In the genomic region with DNA sequence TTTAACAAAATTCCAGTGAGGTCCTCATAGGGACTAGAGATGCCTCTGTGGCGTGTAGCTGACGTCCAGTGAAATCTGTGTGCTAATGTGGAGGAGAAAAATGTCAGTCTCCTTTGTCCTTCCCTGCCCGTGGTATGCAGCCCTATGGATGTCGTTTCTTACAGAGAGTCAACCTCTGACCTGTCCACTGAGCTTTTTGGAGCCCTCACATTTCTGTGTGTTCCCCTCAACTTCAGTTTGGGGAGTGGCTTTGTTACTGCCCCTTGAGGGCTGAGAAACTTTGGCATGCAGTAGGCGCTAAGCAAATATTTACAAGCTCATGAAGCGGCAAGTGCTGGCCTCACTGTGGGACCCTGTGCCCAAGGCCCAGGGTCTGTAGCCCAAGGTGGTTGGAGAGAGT, we compare ENCODE assay signal across 8 mouse cellular contexts. TPM values are rescaled to one million over a fixed set of nuclear protein-coding genes. Genes with fewer than 3 reads are reported as not detected.
DNase-seq lines count a peak whose midpoint lies in the region; ATAC-seq and TF ChIP-seq lines count a peak whose summit lies in the region.

No protein-coding gene starts in this region.

- DNase-seq in adrenal gland, adult 2 months = peak; percentile 40
- no peak for DNase-seq in adrenal gland, postnatal 14 days
- no peak for DNase-seq in thymus, postnatal 10 days (ENCODE audit: low spot score in 2 of 2)
- DNase-seq in kidney, adult 11 months = no peak

- peak overlapping the region; percentile 100 for H3K27ac ChIP-seq in embryonic facial prominence, embryonic 13.5 days
- H3K27ac ChIP-seq in intestine, postnatal 0 days (ENCODE audit: low read depth, low read length) = no peak overlapping the region; the same call in 1 of the 2 replicates
- H3K27ac ChIP-seq in midbrain, embryonic 13.5 days = peak overlapping the region; percentile 100

- H3K4me2 ChIP-seq in embryonic facial prominence, embryonic 13.5 days = peak overlapping the region; percentile 81
- 0 out of 2 replicates have a peak overlapping the region, but pooled peaks have one; percentile 98 for H3K4me2 ChIP-seq in intestine, postnatal 0 days (replicated peaks; ENCODE audit: low read depth)
- peak overlapping the region; percentile 99 for H3K4me2 ChIP-seq in midbrain, embryonic 13.5 days (replicated peaks)

- H3K36me3 ChIP-seq in embryonic facial prominence, embryonic 13.5 days = peaks cover 35% of the 10 kb centered on the region
- peaks cover 3% of the 10 kb centered on the region; the same call in 1 of the 2 replicates for H3K36me3 ChIP-seq in intestine, postnatal 0 days (ENCODE audit: control insufficient read depth, insufficient read depth)
- peaks cover 42% of the 10 kb centered on the region for H3K36me3 ChIP-seq in midbrain, embryonic 13.5 days

- no peak for TF ChIP-seq CTCF in intestine, postnatal 0 days (IDR thresholded peaks at IDR 0.05; ENCODE audit: low read depth)

- 30% methylated on average over 6 of the region's 6 CpGs for WGBS in embryonic facial prominence, embryonic 13.5 days
- WGBS in intestine, postnatal 0 days = 40% methylated on average over 6 of the region's 6 CpGs
- 15% methylated on average over 6 of the region's 6 CpGs for WGBS in midbrain, embryonic 13.5 days

- H3K27me3 ChIP-seq in embryonic facial prominence, embryonic 13.5 days = no peaks in the 10 kb centered on the region
- H3K27me3 ChIP-seq in intestine, postnatal 0 days (replicated peaks; ENCODE audit: control insufficient read depth, insufficient read depth, low read length) = no peaks in the 10 kb centered on the region
- no peaks in the 10 kb centered on the region for H3K27me3 ChIP-seq in midbrain, embryonic 13.5 days

- H3K9ac ChIP-seq in embryonic facial prominence, embryonic 13.5 days = peak overlapping the region; percentile 97
- H3K9ac ChIP-seq in intestine, postnatal 0 days (ENCODE audit: low read depth, low read length) = no peak overlapping the region
- peak overlapping the region; percentile 93 for H3K9ac ChIP-seq in midbrain, embryonic 13.5 days (replicated peaks)

- H3K9me3 ChIP-seq in embryonic facial prominence, embryonic 13.5 days = no peaks in the 10 kb centered on the region
- H3K9me3 ChIP-seq in intestine, postnatal 0 days (ENCODE audit: control insufficient read depth) = no peaks in the 10 kb centered on the region
- no peaks in the 10 kb centered on the region for H3K9me3 ChIP-seq in midbrain, embryonic 13.5 days

- peaks cover 68% of the 10 kb centered on the region for H3K4me1 ChIP-seq in embryonic facial prominence, embryonic 13.5 days
- peaks cover 6% of the 10 kb centered on the region; the same call in 1 of the 2 replicates for H3K4me1 ChIP-seq in intestine, postnatal 0 days (replicated peaks; ENCODE audit: control insufficient read depth, insufficient read depth, low read length)
- peaks cover 56% of the 10 kb centered on the region for H3K4me1 ChIP-seq in midbrain, embryonic 13.5 days (replicated peaks)

- ATAC-seq in embryonic facial prominence, embryonic 13.5 days (ENCODE audit: insufficient number of reproducible peaks, insufficient read depth, low FRiP score, low TSS enrichment, low read depth) = no peak
- ATAC-seq in intestine, postnatal 0 days = no peak
- no peak for ATAC-seq in midbrain, embryonic 13.5 days
- no peak for ATAC-seq in monocyte, adult 5-6 weeks (replicated peaks; ENCODE audit: insufficient number of reproducible peaks, low FRiP score, low TSS enrichment, poor library complexity, severe bottlenecking)

- H3K4me3 ChIP-seq in embryonic facial prominence, embryonic 13.5 days = peak overlapping the region; percentile 71
- H3K4me3 ChIP-seq in intestine, postnatal 0 days (ENCODE audit: low read depth, low read length) = no peak overlapping the region
- H3K4me3 ChIP-seq in midbrain, embryonic 13.5 days (replicated peaks) = peak overlapping the region; percentile 73

RNA-seq across cellular contexts. Expression of a gene that starts 2.1 kb away (rescaled TPM):
- 10 to 100 TPM; 75.7 to 82.0 TPM for total RNA-seq in adrenal gland, adult 2 months (2021)
- 89.9 and 110 TPM in 2 replicates for polyA plus RNA-seq in adrenal gland, adult 2 months (2012; rRNA removed)
- total RNA-seq in adrenal gland, postnatal 14 days (2021) = 63.8 and 67.0 TPM in 2 replicates
- 13.1 and 13.2 TPM in 2 replicates for polyA plus RNA-seq in embryonic facial prominence, embryonic 13.5 days (2015; fragmentation: Nextera tagmentation; extraction: Ambion mirVana)
- polyA plus RNA-seq in intestine, postnatal 0 days (2015; fragmentation: Nextera tagmentation; extraction: Ambion mirVana) = 1.3 and 1.6 TPM in 2 replicates
- polyA plus RNA-seq in midbrain, embryonic 13.5 days (2015; fragmentation: Nextera tagmentation; extraction: Ambion mirVana) = 28.2 and 33.3 TPM in 2 replicates
- total RNA-seq in monocyte, adult 5-6 weeks (2017) = 0.32 to 5.5 TPM (median 0.78 TPM) in 3 replicates

RNA-seq across cellular contexts. Expression of a gene that starts 14.9 kb away (rescaled TPM):
- total RNA-seq in adrenal gland, adult 2 months (2021) = 100 to 1,000 TPM; 393 to 485 TPM
- 6.9 and 9.6 TPM in 2 replicates for polyA plus RNA-seq in adrenal gland, adult 2 months (2012; rRNA removed)
- 326 and 340 TPM in 2 replicates for total RNA-seq in adrenal gland, postnatal 14 days (2021)
- 686 and 706 TPM in 2 replicates for polyA plus RNA-seq in embryonic facial prominence, embryonic 13.5 days (2015; fragmentation: Nextera tagmentation; extraction: Ambion mirVana)
- 683 and 718 TPM in 2 replicates for polyA plus RNA-seq in intestine, postnatal 0 days (2015; fragmentation: Nextera tagmentation; extraction: Ambion mirVana)
- 724 and 757 TPM in 2 replicates for polyA plus RNA-seq in midbrain, embryonic 13.5 days (2015; fragmentation: Nextera tagmentation; extraction: Ambion mirVana)
- total RNA-seq in monocyte, adult 5-6 weeks (2017) = 155 to 237 TPM (median 205 TPM) in 3 replicates

RNA-seq across cellular contexts. Expression of a gene that starts 15.0 kb away (rescaled TPM):
- total RNA-seq in adrenal gland, adult 2 months (2021) = 10 to 100 TPM in 1 of 2 experiments, 1 to 10 TPM in 1; 9.2 to 18.9 TPM
- polyA plus RNA-seq in adrenal gland, adult 2 months (2012; rRNA removed) = 11.4 and 12.6 TPM in 2 replicates
- 15.7 and 17.2 TPM in 2 replicates for total RNA-seq in adrenal gland, postnatal 14 days (2021)
- 14.1 and 14.6 TPM in 2 replicates for polyA plus RNA-seq in embryonic facial prominence, embryonic 13.5 days (2015; fragmentation: Nextera tagmentation; extraction: Ambion mirVana)
- 12.1 and 12.7 TPM in 2 replicates for polyA plus RNA-seq in intestine, postnatal 0 days (2015; fragmentation: Nextera tagmentation; extraction: Ambion mirVana)
- 12.8 and 14.6 TPM in 2 replicates for polyA plus RNA-seq in midbrain, embryonic 13.5 days (2015; fragmentation: Nextera tagmentation; extraction: Ambion mirVana)
- total RNA-seq in monocyte, adult 5-6 weeks (2017) = 3.6 to 10.0 TPM (median 9.5 TPM) in 3 replicates

RNA-seq across cellular contexts. Expression of a gene that starts 23.4 kb away (rescaled TPM):
- total RNA-seq in adrenal gland, adult 2 months (2021) = 10 to 100 TPM; 12.5 to 17.5 TPM
- 22.3 and 25.3 TPM in 2 replicates for polyA plus RNA-seq in adrenal gland, adult 2 months (2012; rRNA removed)
- 14.6 and 16.0 TPM in 2 replicates for total RNA-seq in adrenal gland, postnatal 14 days (2021)
- polyA plus RNA-seq in embryonic facial prominence, embryonic 13.5 days (2015; fragmentation: Nextera tagmentation; extraction: Ambion mirVana) = 26.8 and 29.6 TPM in 2 replicates
- 7.5 and 8.9 TPM in 2 replicates for polyA plus RNA-seq in intestine, postnatal 0 days (2015; fragmentation: Nextera tagmentation; extraction: Ambion mirVana)
- 31.0 and 31.7 TPM in 2 replicates for polyA plus RNA-seq in midbrain, embryonic 13.5 days (2015; fragmentation: Nextera tagmentation; extraction: Ambion mirVana)
- total RNA-seq in monocyte, adult 5-6 weeks (2017) = 11.1 to 17.6 TPM (median 15.7 TPM) in 3 replicates

RNA-seq across cellular contexts. Expression of a gene that starts 37.8 kb away (rescaled TPM):
- total RNA-seq in adrenal gland, adult 2 months (2021) = 10 to 100 TPM; 19.5 to 28.2 TPM
- polyA plus RNA-seq in adrenal gland, adult 2 months (2012; rRNA removed) = 129 and 130 TPM in 2 replicates
- 13.7 and 13.8 TPM in 2 replicates for total RNA-seq in adrenal gland, postnatal 14 days (2021)
- polyA plus RNA-seq in embryonic facial prominence, embryonic 13.5 days (2015; fragmentation: Nextera tagmentation; extraction: Ambion mirVana) = 13.3 and 13.7 TPM in 2 replicates
- polyA plus RNA-seq in intestine, postnatal 0 days (2015; fragmentation: Nextera tagmentation; extraction: Ambion mirVana) = 16.1 and 17.1 TPM in 2 replicates
- polyA plus RNA-seq in midbrain, embryonic 13.5 days (2015; fragmentation: Nextera tagmentation; extraction: Ambion mirVana) = 13.6 and 14.5 TPM in 2 replicates
- total RNA-seq in monocyte, adult 5-6 weeks (2017) = 47.4 to 94.7 TPM (median 64.7 TPM) in 3 replicates

Comparison
In these comparisons a context has a peak if more than half of its experiments do, and no peak if none do; other contexts are left out.
1. RNA of a gene that starts 14.9 kb away (polyA plus RNA-seq): 724 to 757 TPM in midbrain, embryonic 13.5 days, 686 to 706 TPM in embryonic facial prominence, embryonic 13.5 days and 683 to 718 TPM in intestine, postnatal 0 days; 6.9 to 9.6 TPM in adrenal gland, adult 2 months; every median in the first group is over 10 times any median in the second.
2. Peak in every context shown above with its lines, with median percentiles within 50 percentile points of each other: H3K4me2 ChIP-seq.